Mouse (Mus musculus): Measurements from ENCODE around the gene Rbm4b.
A peak's percentile ranks its signal among the peaks of the same experiment; 100 is the strongest.

GRCm38 (mm10) chr19:4711098-4711600, 45.1 kb upstream of the Rbm4b start, which contains the start of gene Sptbn2:
- TF ChIP-seq CTCF (IDR thresholded peaks at IDR 0.05; ENCODE audit: borderline replicate concordance, insufficient read depth, low read depth, low read length) (no peak), POLR2A (IDR thresholded peaks at IDR 0.05; ENCODE audit: borderline replicate concordance, insufficient read depth, low read length) (peak; percentile 11; the same call in 1 of the 2 replicates)
